Mouse (Mus musculus): ENCODE data around the gene Tnp2.

DNA sequence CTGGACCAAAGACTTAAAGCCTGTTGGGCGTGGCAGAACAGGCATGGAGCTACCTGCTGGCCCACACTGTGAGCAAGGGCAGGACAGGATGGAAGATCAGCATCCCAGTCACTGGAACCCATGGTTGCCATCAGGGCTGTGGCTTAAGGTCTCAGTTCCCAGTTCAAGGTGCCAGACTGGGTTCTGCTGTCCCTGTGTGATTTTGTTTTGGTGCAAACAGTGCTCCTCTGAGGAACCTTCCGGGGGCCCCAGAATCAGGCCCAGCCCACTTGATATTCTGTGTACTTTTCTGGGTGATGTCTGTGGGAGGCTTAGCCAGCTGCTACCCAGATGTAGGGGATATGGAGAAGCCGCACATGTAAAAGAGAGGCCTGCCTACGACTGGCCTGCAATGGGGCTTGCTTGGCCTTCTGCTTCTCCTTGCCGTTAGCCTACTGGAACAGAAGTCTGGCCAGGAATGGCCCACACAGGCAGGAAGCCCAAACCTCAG lies 7.8 kb downstream of the Tnp2 start:
- no peak for TF ChIP-seq GATA1 (IDR thresholded peaks at IDR 0.05; ENCODE audit: borderline replicate concordance, low read length)
- TF ChIP-seq FLI1 (IDR thresholded peaks at IDR 0.05; ENCODE audit: low read length): no peak
